Mouse (Mus musculus) CH12.LX (cell line): ENCODE data around the gene Irs2. TPM values are rescaled to one million over a fixed set of nuclear protein-coding genes. Genes with fewer than 3 reads are reported as not detected.

Experiments
- DNase-seq: peaks from one replicate; pipeline ENCODE4 v3.0.0-alpha.2; 2013; ENCODE audit errors: extremely low read depth
- H3K27ac ChIP-seq: 2 replicates; pipeline ENCODE4 v1.5.1; 2012; ENCODE audit warnings: low read depth, mild to moderate bottlenecking, control low read depth, moderate library complexity; ENCODE audit not compliant: insufficient read depth
- H3K27me3 ChIP-seq: replicated peaks from 2 replicates; pipeline ENCODE3; 2012; ENCODE audit warnings: inconsistent platforms
- H3K36me3 ChIP-seq, 2 experiments: replicated peaks in 1 of 2; 2 replicates each; pipeline versions ENCODE3 to v1.6.1; 2012; ENCODE audit warnings: inconsistent platforms in 1 of 2, low read length in 1 of 2, mild to moderate bottlenecking in 1 of 2, mixed read lengths in 1 of 2, moderate library complexity in 1 of 2; ENCODE audit not compliant: control insufficient read depth in 1 of 2, insufficient read depth in 1 of 2
- H3K4me1 ChIP-seq, 2 experiments: 2 replicates each; pipeline ENCODE4 v1.6.1; 2012; ENCODE audit warnings: inconsistent platforms in 1 of 2, moderate library complexity in 1 of 2; ENCODE audit not compliant: insufficient read depth in 2 of 2, control insufficient read depth in 1 of 2
- H3K4me2 ChIP-seq: 2 replicates; pipeline ENCODE4 v1.6.1; 2012; ENCODE audit warnings: low read depth, mild to moderate bottlenecking, control low read depth; ENCODE audit not compliant: poor library complexity, insufficient read depth, severe bottlenecking
- H3K4me3 ChIP-seq, 3 experiments: fragments of 150-350 bp in 1 of 3; sonication (generic) in 1 of 3; replicated peaks in 1 of 3; 2 replicates each; pipeline versions ENCODE3 to v1.5.1; 2011 to 2012; ENCODE audit warnings: low read depth in 2 of 3, low read length in 2 of 3, mild to moderate bottlenecking in 2 of 3, moderate library complexity in 2 of 3, control low read depth in 1 of 3, improper control_type of control experiment in 1 of 3, inconsistent platforms in 1 of 3, mixed read lengths in 1 of 3; ENCODE audit not compliant: poor library complexity in 1 of 3
- H3K79me2 ChIP-seq: replicated peaks from 2 replicates; pipeline ENCODE4 v1.6.1; 2012; ENCODE audit warnings: mild to moderate bottlenecking, moderate library complexity; ENCODE audit not compliant: control insufficient read depth, poor library complexity, insufficient read depth, severe bottlenecking; ENCODE audit errors: extremely low read depth
- H3K9ac ChIP-seq: 2 replicates; pipeline ENCODE4 v1.6.1; 2012; ENCODE audit warnings: low read depth, mild to moderate bottlenecking, control low read depth, moderate library complexity; ENCODE audit not compliant: insufficient read depth
- H3K9me3 ChIP-seq: replicated peaks from 2 replicates; pipeline ENCODE3; 2012; ENCODE audit warnings: low read length, inconsistent platforms, mixed read lengths
- BHLHE40 ChIP-seq: IDR thresholded peaks from 2 replicates; pipeline ENCODE4 v1.6.1; 2011; ENCODE audit warnings: mild to moderate bottlenecking, low read depth, low read length, improper control_type of control experiment
- CHD2 ChIP-seq: IDR thresholded peaks from 2 replicates; pipeline ENCODE4 v1.6.1; 2011; ENCODE audit warnings: low read length, improper control_type of control experiment
- HCFC1 ChIP-seq: IDR thresholded peaks from 2 replicates; pipeline ENCODE4 v1.6.1; 2012; ENCODE audit warnings: low read depth, mild to moderate bottlenecking, inconsistent platforms, low read length, improper control_type of control experiment
- IRF4 ChIP-seq: IDR thresholded peaks from 2 replicates; pipeline ENCODE4 v1.6.1; 2014; ENCODE audit warnings: low read depth, mild to moderate bottlenecking, inconsistent platforms, low read length, improper control_type of control experiment
- JUN ChIP-seq: IDR thresholded peaks from 2 replicates; pipeline ENCODE4 v1.6.1; 2011; ENCODE audit warnings: low read depth, mild to moderate bottlenecking, low read length, improper control_type of control experiment, moderate library complexity; ENCODE audit not compliant: insufficient read depth
- JUND ChIP-seq: conservative IDR thresholded peaks from 2 replicates; pipeline ENCODE4 v1.6.1; 2011; ENCODE audit warnings: low read depth, low read length, improper control_type of control experiment
- MEF2A ChIP-seq: IDR thresholded peaks from 2 replicates; pipeline ENCODE4 v1.6.1; 2014; ENCODE audit warnings: low read depth, mild to moderate bottlenecking, inconsistent platforms, low read length, improper control_type of control experiment, borderline replicate concordance
- MYC ChIP-seq: IDR thresholded peaks from 2 replicates; pipeline ENCODE4 v1.6.1; 2011; ENCODE audit warnings: low read depth, mild to moderate bottlenecking, improper control_type of control experiment, low read length
- NELFE ChIP-seq: IDR thresholded peaks from 2 replicates; pipeline ENCODE4 v1.6.1; 2011; ENCODE audit warnings: low read depth, low read length, improper control_type of control experiment
- POLR2A ChIP-seq: IDR thresholded peaks from 2 replicates; pipeline ENCODE4 v1.6.1; 2011; ENCODE audit warnings: low read depth, mild to moderate bottlenecking, improper control_type of control experiment, low read length
- POLR2AphosphoS2 ChIP-seq: IDR thresholded peaks from 2 replicates; pipeline ENCODE4 v1.6.1; 2011; ENCODE audit warnings: low read depth, low read length, improper control_type of control experiment
- RCOR1 ChIP-seq: conservative IDR thresholded peaks from 2 replicates; pipeline ENCODE4 v1.6.1; 2012; ENCODE audit warnings: low read depth, mild to moderate bottlenecking, inconsistent platforms, low read length, improper control_type of control experiment
- SMC3 ChIP-seq: IDR thresholded peaks from 2 replicates; pipeline ENCODE4 v1.6.1; 2011; ENCODE audit warnings: low read depth, low read length, improper control_type of control experiment
- UBTF ChIP-seq: IDR thresholded peaks from 2 replicates; pipeline ENCODE4 v1.6.1; 2012; ENCODE audit warnings: low read depth, mild to moderate bottlenecking, inconsistent platforms, low read length, improper control_type of control experiment, moderate library complexity
- dilution Hi-C: fragments of 300-500 bp; cut with MboI; formaldehyde crosslinking; loops from 2 replicates; pipeline ENCODE4 v1.14.3; 2020; ENCODE audit warnings: low sequenced_read_pairs; ENCODE audit not compliant: extremely low pct_unique_long_range_greater_than_20kb, extremely low pct_ligation_motif_present
- in situ Hi-C: fragments of 300-500 bp; cut with MboI; formaldehyde crosslinking; loops from 3 replicates; pipeline ENCODE4 v1.14.3; 2019; ENCODE audit warnings: low sequenced_read_pairs, low pct_ligation_motif_present, low pct_unique_long_range_greater_than_20kb, mixed read lengths
- polyA plus RNA-seq: library from polyadenylated mRNA; unstranded; fragments of >175 nt; gene quantifications from 2 replicates; pipeline ENCODE4 v1.2.1, GENCODE M21; 2012; ENCODE audit warnings: low read depth; ENCODE audit not compliant: insufficient read length
- total RNA-seq, 2 experiments: library from RNA; depleted of rRNA; stranded (reverse); fragments of 300-350 nt in 1 of 2; fragments of >200 nt in 1 of 2; gene quantifications; 2 replicates each; pipeline ENCODE4 v1.2.3; 2012 to 2014

Irs2 gene
- total and polyA plus RNA-seq, 3 experiments: 0.24 to 1.1 TPM; not detected in 1

GRCm38 (mm10) chr8:10965401-10966117 is 42.7 kb downstream of the Irs2 start:
- in situ Hi-C loops: no loop called here
- H3K9me3 ChIP-seq: no peaks in the 10 kb centered on the region
- H3K79me2 ChIP-seq: no peaks in the 10 kb centered on the region
- no peak for TF ChIP-seq JUN
- no peak for TF ChIP-seq CHD2
- no peak for TF ChIP-seq MYC
- no peak for TF ChIP-seq BHLHE40
- no peak for TF ChIP-seq RCOR1
- TF ChIP-seq IRF4: no peak
- no peak for TF ChIP-seq POLR2AphosphoS2
- TF ChIP-seq POLR2A: no peak
- TF ChIP-seq NELFE: no peak
- no peak for TF ChIP-seq HCFC1
- TF ChIP-seq MEF2A: no peak
- peaks cover 4 to 5% of the 10 kb centered on the region in 2 experiments; a peak in 2 of 4 replicates for H3K4me1 ChIP-seq
- no peak overlapping the region for H3K9ac ChIP-seq
- no peak overlapping the region for H3K27ac ChIP-seq
- no peak for DNase-seq
- H3K4me2 ChIP-seq: no peak overlapping the region
- dilution Hi-C loops: no loop called here
- no peaks in the 10 kb centered on the region for H3K27me3 ChIP-seq
- no peak overlapping the region for H3K4me3 ChIP-seq
- no peaks in the 10 kb centered on the region for H3K36me3 ChIP-seq

- Histone ChIP-seq H3K79me2 (no peaks in the 10 kb centered on the region), H3K9ac (no peak overlapping the region), H3K4me2 (no peak overlapping the region), H3K36me3 (no peaks in the 10 kb centered on the region), H3K27ac (no peak overlapping the region), H3K4me3 (no peak overlapping the region), H3K9me3 (no peaks in the 10 kb centered on the region), H3K27me3 (no peaks in the 10 kb centered on the region), H3K4me1 (peaks cover 4 to 5% of the 10 kb centered on the region in 2 experiments; a peak in 2 of 4 replicates)
- dilution Hi-C loops (no loop called here), in situ Hi-C loops (no loop called here)
- no peak for DNase-seq
- TF ChIP-seq SMC3: no peak
- TF ChIP-seq JUND: no peak
- TF ChIP-seq UBTF: no peak
Measured at GRCm38 (mm10) chr8:10964511-10965099, 43.7 kb downstream of the Irs2 start.
